Mouse (Mus musculus): Measurements from ENCODE around the gene Ppp4r1.

DNA sequence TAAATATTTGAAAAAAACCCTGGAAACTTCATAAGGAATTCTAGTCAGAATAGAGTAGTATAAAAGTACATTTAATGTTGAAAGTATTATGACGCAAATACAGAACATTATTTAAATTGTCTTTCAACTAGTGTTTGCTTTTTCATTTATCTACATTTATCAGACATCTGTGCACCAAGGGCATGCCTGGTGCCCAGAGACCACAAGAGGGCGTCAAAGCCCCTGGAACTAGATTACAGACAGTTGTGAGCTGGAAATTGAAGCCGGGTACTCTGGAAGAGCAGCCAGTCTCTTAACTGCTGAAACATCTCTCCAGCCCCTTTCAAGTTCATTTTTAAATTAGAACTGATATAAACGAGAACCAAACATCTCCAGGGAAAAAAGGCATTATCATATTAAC, 80.2 kb downstream of the Ppp4r1 start:
- peak; percentile 69 for TF ChIP-seq CTCF (IDR thresholded peaks at IDR 0.05; ENCODE audit: low read depth)
- TF ChIP-seq EP300 (IDR thresholded peaks at IDR 0.05; ENCODE audit: low read depth): no peak
